Mouse (Mus musculus) gastrocnemius, adult 2 months (tissue): ENCODE measurements at regions not wholly inside any gene's neighbourhood (a gene's known extent, or its start where the extent isn't known, plus 50 kb on each side); places are given as distances from the start of the nearest gene placed in this dataset.

Experiments used
- DNase-seq: peaks from one replicate; pipeline ENCODE4 v3.0.0; 2022
- H3K27ac ChIP-seq: fragments of 200-600 bp; 2 replicates; pipeline ENCODE4 v1.8.1; 2022; ENCODE audit warnings: mild to moderate bottlenecking
- H3K4me3 ChIP-seq: fragments of 200-600 bp; 2 replicates; pipeline ENCODE4 v1.8.1; 2022; ENCODE audit warnings: mild to moderate bottlenecking, moderate library complexity
- CTCF ChIP-seq: fragments of 200-600 bp; IDR thresholded peaks from 2 replicates; pipeline ENCODE4 v1.8.1; 2022; ENCODE audit warnings: antibody characterized with exemption, mild to moderate bottlenecking, moderate library complexity
- intact Hi-C: fragments of 180-260 bp; cut with DNase I; formaldehyde crosslinking; loops from one replicate; pipeline ENCODE4 v1.15.1; 2025

DNA sequence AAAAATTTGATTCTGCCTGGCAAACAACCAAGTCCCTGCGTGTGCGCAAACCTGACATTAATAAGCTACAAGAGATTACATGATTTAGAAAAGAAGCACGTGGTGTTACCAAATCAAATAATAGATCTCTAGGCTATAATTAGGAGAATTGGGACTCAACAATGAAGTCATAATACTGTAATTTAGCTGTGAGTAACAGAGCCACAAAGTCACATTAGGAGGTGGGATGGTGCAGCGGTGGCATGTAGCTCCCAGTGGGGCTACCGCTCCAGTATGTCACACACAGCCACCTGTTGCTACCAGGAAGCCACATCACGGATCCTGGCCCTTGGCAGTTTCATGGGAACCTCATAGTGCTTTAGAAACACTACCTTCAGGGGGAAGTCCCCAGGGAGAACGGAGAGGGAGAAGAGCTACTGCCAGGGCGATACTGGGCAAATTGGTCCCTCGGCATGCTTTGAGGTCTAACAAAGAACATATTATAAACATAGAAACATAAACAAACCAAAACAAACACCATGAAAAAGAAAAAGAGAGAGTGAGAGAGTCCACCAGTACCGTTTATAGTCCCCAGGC, 551.2 kb downstream of the Insc start:
- no peak overlapping the region for H3K4me3 ChIP-seq
- H3K27ac ChIP-seq, result no peak overlapping the region
- intact Hi-C loops, result no loop called here
- no peak for DNase-seq
- TF ChIP-seq CTCF, result no peak

DNA sequence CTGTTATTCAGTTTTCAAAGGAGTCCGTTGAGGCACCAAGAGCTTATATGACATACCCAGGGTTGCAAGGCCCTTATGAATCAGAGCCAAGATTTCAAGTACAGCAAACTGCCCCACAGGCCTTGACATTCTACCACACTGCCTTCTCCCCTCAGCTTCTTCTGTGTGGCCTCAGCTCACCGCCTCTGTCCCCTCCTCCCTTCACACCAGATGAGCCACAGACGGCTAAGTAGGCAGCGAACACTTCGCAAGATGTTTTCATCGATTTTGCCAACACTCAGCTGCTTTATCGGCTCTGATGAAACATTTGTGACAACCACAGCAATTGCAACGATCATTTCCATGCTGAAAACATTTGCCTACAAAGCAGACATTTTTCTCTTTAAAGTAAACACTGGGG, 556.7 kb downstream of the Insc start:
- intact Hi-C loops, result no loop called here
- TF ChIP-seq CTCF, result no peak
- Histone ChIP-seq H3K27ac (no peak overlapping the region), H3K4me3 (no peak overlapping the region)
- DNase-seq, result no peak

DNA sequence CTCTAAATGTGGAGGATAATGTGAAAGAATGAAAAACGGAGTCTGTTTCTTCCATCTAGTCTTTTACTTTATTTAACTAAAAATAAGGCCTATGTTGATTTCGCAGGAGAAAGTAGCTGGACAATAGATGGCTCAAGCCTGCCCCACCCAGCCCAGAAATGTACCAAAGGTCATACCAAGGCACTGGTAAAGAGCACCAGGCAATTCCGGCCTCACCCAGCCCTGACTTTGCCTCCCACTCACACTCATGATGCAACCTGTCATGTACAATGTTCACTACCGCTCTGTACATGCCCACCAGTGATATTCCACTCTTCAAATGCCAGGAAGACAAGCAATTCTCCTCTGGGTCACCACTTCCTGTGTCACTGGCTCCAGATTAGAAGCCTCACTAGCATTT, 564.9 kb downstream of the Insc start:
- intact Hi-C loops, result no loop called here
- no peak for DNase-seq

DNA sequence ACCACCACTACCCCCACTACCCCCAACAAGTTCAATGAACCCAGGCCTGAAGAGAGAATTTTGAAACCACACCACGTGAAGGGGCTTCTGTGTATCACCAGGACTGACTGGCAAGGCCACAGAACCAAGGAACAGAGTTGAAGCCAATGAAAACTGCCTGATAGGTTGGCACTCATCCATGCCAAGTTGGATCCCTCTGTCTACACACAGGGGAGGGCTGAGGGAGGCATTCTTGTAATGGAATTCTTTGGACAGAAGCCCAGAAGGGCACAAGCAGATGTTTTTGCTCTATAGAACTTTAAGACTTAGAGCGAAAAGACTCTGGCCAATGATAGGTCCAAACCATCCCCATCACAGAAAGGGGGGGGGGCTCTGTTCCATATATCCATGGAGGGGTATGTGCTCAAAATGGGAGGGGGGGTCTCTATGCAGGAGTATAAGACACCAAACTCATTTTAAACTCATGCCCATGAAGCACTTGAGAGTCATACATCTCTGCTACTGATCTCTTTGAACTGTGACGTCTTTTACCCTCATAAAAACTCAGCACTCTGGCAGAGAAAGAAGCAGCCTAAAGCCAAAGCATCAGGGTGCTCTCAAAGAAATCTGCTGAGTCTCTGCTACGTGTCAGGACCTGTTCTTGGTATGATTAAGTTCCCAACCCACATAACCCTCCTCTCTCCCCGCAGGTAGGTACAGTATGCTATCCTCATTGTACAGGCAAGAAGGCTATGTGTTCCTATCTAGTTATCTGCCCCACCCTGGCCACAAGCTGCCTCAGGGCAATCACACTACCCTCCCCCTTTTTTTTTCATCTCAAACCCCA, 567.1 kb downstream of the Insc start:
- DNase-seq, result no peak
- intact Hi-C loops, result no loop called here
- H3K4me3 ChIP-seq, result no peak overlapping the region
- TF ChIP-seq CTCF, result no peak
- H3K27ac ChIP-seq, result no peak overlapping the region

More for the DNA sequence above, 564.9 kb downstream of the Insc start:
- no peak for TF ChIP-seq CTCF
- Histone ChIP-seq H3K4me3 (no peak overlapping the region), H3K27ac (peak overlapping the region; percentile 35; the same call in 1 of the 2 replicates)

DNA sequence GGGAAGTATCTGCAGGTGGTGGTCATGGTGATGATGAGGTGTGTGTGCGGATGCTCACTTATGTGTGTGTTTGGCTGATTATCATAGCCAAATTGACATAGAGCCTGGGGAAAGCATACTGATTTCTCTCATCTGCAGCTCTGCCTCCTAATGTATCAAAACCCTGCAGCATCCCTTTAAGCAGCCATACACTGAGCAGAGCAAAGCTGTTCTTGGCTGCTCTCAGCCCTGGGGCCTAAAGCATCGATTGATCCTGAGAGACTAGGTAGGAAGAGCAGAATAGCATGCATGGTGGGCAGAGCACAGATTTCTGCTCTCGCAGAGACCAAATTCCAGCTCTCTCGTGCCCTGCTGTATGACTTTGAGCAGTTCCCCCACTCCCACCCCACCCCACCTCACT, 576.0 kb downstream of the Insc start:
- Histone ChIP-seq H3K4me3 (no peak overlapping the region), H3K27ac (no peak overlapping the region)
- no peak for TF ChIP-seq CTCF
- intact Hi-C loops, result no loop called here
- no peak for DNase-seq

DNA sequence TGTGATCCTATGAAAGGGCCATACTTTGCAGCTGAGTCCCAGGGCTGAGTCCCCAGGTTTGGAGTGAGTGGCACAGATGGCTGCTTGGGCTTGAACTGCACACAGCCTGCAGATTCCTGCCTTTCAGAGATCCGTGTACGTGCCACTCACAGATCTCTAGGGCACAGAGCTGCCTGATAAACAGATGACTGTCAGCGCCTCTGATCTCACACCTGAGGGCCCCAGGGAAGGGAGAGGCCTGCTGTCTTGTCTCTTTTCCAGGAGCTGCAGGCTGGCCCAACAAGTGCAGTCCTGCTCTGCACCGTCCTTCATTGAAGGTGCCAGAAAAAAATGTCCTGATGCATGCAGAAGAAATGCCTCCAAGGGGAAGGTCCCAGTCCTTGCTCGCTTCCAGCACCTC, 579.5 kb downstream of the Insc start:
- Histone ChIP-seq H3K27ac (no peak overlapping the region), H3K4me3 (no peak overlapping the region)
- intact Hi-C loops, result no loop called here
- TF ChIP-seq CTCF, result no peak
- no peak for DNase-seq

DNA sequence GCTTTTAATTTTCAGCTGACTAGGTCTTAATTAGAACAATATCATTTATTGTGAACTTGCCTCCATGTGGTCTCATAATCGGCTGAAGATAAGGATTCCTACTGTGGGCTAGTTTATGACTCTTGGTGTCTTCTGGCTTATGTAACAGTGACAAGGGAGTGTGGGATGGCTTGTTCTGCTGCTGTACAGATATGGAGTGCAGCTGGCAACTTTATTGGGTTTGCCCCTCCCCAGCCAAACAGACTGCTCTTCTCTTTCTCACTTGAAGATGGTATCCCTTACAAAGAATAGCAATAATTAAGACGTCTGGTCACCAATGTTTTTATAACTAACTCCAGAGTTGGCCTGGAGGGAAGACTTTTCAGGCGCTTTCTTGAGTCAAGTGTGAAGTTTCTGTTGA, 584.8 kb downstream of the Insc start:
- H3K27ac ChIP-seq, result no peak overlapping the region
- DNase-seq, result no peak
- intact Hi-C loops, result no loop called here
- no peak for TF ChIP-seq CTCF
- no peak overlapping the region for H3K4me3 ChIP-seq

DNA sequence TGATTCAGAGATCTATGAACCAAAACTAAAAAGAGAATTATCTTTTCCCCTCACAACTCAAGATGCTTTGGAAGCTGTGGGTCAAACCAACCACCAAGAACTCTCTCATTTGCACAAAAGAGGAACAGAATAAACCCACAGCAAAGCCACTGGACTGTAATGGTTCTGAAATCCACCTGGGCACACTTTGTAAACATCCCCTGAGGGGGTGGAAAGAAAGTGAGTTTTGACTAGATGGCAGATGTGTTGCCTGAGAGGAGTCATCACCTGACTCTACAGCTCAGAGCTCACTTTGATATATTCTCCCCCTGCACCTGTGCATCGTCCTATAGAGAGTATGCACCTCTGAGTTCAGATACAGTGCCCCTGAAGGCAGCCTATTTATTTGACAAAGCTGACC, 588.2 kb downstream of the Insc start:
- TF ChIP-seq CTCF, result no peak
- Histone ChIP-seq H3K27ac (no peak overlapping the region), H3K4me3 (no peak overlapping the region)
- no peak for DNase-seq
- intact Hi-C loops, result no loop called here

DNA sequence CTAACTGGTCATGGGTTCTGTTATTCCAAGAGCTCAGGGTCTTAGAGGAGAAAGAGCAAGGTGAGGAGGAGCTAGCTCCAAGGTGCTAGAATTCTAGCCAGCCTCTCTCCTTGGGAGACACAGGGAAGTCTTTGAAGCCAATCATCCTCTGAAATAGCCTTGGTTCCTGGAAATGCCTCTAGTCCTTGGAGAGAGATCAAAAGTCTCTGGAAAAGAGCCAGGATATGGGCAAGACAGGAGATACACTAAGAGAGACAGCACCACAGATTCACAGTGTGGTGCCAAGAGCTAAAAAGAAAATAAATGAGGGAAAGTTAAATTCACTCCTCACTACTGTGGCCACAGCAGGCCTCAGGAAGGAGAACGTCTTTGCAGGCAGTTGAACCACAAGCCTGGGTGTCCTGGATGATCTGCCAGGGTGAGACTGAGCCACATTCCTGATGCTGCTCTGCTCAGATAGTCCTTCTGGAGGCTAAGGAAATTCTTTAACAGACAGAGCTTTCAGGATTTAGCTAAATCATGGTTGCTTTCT, 589.6 kb downstream of the Insc start:
- no peak for DNase-seq
- Histone ChIP-seq H3K4me3 (no peak overlapping the region), H3K27ac (no peak overlapping the region)
- intact Hi-C loops, result no loop called here
- TF ChIP-seq CTCF, result no peak

DNA sequence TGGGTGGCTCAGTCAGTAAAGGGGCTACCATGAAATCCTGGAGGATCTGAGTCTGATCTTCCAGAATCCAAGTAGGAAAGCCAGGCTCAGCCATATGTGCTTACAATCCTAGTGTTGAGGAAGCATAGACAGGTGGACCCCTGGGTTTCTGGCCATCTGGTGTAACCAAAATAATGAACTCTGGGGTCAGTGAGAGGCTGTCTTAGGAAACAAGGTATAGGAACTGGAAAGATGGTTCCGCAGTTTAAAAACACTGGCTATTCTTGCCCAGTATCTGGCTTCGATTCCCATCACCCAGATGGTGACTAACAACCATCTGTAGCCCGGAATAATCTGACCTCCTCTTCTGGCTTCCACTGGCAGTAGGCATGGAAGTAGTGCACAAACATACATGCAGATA, 591.6 kb downstream of the Insc start:
- Histone ChIP-seq H3K27ac (no peak overlapping the region), H3K4me3 (no peak overlapping the region)
- intact Hi-C loops, result no loop called here
- no peak for DNase-seq
- TF ChIP-seq CTCF, result no peak

DNA sequence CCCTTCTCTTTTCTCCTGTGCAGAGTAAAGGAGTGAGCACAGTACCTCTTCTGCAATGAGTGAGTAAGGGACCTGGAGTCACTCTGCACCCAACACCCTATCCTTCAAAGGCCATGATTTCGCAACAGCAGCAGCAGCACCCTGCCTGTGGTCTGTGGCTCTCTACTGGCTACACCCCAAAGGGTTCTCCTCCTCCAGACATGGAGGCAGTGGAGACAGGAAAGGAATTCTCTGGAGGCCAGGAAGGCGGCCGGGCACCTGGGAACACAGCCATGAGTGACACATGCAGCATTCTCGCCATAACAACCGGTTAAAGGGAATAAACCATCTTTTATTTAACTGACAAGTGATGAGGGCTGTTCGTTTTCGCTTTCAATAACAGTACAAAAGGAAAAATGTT, 596.7 kb downstream of the Insc start:
- Histone ChIP-seq H3K27ac (no peak overlapping the region), H3K4me3 (no peak overlapping the region)
- intact Hi-C loops, result no loop called here
- no peak for DNase-seq
- no peak for TF ChIP-seq CTCF

DNA sequence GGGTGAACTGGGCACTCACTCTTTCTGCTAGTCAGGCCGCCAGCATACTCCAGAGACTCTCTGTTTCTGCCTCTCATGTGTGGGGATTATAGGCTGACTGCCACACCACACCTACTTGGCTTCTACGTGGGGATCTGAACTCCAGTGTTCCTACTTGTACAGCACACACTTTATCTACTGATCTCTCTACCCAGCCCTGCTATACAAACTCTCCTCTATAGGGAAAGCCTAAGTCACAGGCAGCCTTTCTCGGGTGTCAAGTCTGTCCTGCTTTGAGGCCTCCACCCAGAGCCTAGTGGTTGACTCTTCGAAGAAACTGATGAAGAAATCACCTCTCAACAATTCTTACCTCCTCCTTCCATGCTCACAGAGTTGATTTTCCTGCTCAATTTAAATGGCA, 597.5 kb downstream of the Insc start:
- no peak overlapping the region for H3K4me3 ChIP-seq
- intact Hi-C loops, result no loop called here
- H3K27ac ChIP-seq, result no peak overlapping the region
- no peak for TF ChIP-seq CTCF
- no peak for DNase-seq

DNA sequence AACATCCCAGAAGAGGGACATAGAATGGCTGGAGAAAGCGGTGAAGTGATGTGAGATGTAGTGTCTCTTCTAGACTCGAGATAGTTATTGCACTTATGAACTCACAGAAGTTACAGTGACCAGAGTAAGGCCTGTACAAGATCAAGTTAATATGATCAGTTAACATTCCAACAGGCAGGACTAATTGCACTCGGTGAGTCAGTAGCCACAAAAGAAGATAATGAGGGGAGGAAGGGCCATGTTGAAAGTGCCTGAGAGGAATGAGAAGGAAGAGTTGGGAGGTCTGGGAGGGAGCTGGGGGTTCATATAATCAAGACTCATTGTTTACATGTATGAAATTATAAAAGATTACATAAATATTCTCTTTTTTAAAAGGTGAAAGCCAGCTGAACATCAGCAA, 602.3 kb downstream of the Insc start:
- intact Hi-C loops, result no loop called here
- no peak overlapping the region for H3K27ac ChIP-seq
- H3K4me3 ChIP-seq, result no peak overlapping the region
- no peak for DNase-seq
- TF ChIP-seq CTCF, result no peak

DNA sequence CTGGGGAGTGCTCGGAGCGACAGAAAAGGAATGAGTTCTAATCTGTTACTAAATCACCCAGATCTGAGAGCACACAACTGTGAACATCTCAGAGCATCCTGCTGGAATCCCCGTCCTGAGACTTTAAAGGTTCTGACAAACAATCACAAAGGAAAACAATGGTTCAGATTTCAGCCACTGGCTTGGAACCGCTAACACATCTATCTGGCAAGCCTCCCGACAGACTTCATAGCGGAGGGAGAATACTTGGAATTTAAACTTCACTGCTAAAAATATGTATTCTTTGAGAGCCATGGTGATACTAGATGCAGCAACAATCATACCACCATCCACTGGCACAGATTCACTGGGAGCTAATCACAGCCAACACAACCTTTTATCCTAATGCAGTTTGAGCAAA, 615.2 kb downstream of the Insc start:
- no peak overlapping the region for H3K27ac ChIP-seq
- intact Hi-C loops, result no loop called here
- DNase-seq, result no peak
- no peak for TF ChIP-seq CTCF
- H3K4me3 ChIP-seq, result no peak overlapping the region
